Mouse (Mus musculus): ENCODE measurements around the gene Lmna. TPM values are rescaled to one million over a fixed set of nuclear protein-coding genes. Genes with fewer than 3 reads are reported as not detected.

Gene Lmna
- total RNA-seq, 2 experiments from 2014 or later: 189 to 213 TPM

- DNase-seq: no peak
Measured at GRCm38 (mm10) chr3:88521156-88521555, 11.4 kb upstream of the Lmna start.

GRCm38 (mm10) chr3:88520078-88520477 lies 10.3 kb upstream of the Lmna start:
- no peak for DNase-seq

GRCm38 (mm10) chr3:88518411-88518810 lies 8.7 kb upstream of the Lmna start:
- no peak for DNase-seq

GRCm38 (mm10) chr3:88516407-88516806 lies 6.7 kb upstream of the Lmna start:
- no peak for DNase-seq

DNA sequence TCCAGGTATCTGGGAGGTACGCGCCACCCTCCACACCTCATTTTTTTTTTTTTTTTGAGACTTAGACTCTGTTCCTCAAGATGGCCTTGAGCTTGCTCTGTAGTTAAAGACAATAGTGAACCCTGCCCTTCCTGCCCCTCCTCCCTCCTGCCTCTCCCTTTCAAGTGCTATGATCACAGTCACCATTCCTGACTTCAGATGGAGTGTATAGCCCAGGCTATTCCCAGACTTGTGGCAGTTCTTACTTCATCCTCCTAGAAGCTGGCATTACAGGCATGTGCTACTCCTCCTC lies 5.3 kb upstream of the Lmna start:
- no peak for DNase-seq

DNA sequence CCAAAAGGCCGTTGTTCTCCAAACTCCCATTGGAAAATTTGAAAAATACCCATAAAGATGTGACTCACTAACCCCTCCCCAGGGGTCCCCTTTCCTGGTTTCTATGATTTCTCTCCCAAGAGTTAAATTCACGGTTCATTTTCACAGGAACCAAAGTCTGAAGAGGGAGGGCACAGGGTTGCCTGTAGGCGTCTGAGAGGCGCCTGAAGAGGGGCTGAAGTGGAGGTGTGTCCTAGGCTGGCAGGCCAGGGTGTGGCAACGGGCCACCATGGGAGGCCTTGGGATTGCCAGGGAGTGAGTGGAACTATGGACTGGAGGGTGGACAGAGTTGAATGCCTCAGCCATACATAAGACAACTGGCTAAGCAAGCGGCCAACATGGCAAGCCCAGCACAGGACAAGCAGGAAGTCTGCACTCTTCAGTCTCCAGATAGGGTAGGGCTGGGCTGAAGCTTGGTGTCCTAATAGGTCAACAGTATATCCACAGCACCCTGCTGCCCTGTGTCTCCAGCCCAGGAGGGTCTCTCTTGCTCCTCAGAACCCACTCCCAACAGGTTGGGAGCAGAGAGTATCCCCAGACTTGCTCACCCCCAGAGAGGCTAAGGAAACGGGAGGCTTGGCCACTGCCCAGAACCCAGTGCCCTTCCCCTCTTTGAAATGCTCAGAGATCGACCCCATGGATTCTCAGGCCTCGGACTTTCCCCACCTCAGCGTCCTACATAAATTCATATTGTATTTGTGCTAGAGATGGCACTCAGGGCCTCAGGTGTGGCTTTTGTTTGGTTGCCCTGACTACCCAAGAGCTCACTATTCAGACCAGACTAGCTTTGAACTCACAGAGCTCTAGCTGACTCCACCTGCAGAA lies 4.7 kb upstream of the Lmna start:
- no peak for DNase-seq

- DNase-seq: no peak
Measured at GRCm38 (mm10) chr3:88513546-88514115, 3.9 kb upstream of the Lmna start.

- DNase-seq: no peak
Measured at GRCm38 (mm10) chr3:88512896-88513545, 3.3 kb upstream of the Lmna start.

DNA sequence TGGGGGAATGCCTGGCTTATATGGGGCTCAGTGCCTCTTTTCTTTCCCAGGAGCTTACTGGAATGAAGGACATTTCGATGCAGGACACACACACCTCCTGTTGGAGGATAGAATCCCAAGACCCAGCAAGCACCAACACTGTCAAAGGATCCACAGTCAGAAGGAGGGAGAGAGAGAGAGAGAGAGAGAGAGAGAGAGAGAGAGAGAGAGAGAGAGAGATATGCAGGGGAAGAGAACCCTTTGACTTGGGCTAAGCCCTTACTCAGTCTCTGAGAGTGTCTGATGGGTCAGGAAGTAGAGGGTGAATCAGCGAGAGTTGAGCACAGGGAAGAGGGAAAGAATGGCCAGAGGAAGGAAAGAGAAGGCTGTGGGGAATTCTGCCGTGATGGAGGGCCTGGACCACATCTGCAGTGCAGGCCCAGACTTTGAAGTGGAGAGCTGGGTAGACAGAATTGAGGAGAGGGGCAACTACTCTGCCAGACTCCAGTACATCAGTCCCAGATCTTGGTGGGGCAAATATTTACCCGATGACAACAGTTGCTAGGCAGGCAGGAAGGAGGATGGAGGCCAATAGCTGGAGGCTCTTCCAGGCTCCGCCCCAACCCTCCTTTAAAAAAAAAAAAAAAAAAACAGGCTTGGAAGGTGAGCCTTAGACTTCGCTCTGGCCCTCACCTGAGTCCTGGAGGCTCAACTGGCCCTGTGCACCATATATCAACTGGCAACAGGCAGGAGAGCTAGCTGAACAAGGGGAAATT lies 2.6 kb upstream of the Lmna start:
- DNase-seq: no peak

DNA sequence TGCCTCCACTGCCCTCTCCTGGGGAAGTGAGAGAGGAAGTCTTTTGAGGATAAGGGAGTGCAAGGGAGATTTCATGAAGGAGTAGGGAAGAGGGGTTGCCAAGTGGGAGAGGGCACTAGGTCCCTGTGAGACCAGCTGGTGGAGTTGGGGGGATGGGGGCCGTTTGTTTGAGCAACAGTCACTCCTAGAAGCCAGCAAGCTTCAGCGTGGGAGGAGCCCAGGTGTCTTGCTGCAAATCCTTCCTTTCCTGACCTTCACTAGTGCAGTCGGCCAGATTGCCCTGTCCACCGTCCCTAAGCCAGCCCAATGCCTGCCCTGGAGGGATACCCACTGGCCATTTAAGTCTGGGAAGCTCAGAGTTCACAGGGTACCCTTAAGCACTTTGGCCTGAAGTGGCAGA lies 1.8 kb upstream of the Lmna start:
- no peak for DNase-seq

DNA sequence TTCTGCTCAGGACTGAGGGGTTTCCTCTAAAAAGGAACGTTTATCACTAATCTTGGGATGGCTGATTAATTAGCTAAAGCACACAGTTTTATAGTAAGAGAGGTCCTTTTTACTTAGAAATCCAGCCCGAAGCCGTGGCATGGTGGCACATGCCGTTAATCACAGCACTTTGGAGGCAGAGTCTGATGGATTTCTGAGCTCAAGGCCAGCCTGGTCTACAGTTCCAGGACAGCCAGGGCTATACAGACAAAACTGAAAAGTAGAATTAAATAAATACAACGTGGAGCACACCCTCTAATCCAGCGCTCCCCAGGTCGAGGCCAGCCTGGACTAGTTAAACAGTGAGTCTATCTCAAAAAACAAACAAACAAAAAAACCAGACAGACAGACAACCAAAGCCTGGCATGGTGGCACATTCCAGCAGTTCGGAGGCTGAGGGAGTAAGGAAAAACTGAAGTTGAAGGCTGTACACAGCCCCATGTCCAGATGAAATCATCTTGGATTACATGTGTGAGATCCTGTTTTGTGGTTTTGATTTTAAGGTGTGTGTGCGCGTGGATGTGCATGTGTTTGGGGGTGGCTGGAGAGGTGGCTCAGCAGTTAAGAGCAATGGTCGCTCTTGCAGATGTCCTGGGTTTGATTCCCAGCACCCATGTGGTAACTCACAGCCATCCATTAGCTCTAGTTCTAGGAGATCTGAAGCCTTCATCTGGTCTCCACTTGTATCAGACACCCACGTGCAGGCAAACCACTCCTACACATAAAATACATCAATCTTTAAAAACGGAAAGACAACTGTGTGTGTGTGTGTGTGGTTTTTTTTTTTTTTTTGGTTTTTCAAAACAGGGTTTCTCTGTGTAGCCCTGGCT lies 899 bp upstream of the Lmna start:
- DNase-seq: no peak

GRCm38 (mm10) chr3:88509250-88509649 lies 506 bp downstream of the Lmna start:
- DNase-seq: no peak

GRCm38 (mm10) chr3:88505765-88506164 lies 4.0 kb downstream of the Lmna start:
- DNase-seq: no peak

DNA sequence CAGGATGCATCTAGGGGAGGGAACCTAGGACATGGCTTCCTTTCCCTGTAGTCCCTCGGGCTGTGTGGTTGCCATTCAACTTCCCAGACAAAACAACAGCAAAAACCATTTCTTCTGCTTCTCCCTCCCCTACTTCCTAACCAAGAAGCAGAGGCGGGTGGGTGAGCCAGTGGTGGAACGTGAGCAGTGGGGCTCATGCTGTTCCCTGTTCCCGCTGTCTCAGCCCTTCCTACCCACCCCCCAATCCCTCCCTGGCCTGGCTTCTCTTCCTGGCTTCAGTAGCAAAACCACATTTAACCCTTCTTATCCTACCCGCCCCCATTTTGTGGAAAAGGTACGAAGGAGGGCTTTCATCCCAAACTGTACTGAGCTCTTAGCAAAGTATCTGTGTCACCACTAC lies 4.7 kb downstream of the Lmna start:
- DNase-seq: no peak

GRCm38 (mm10) chr3:88503881-88504746 lies 5.6 kb downstream of the Lmna start:
- DNase-seq: no peak

GRCm38 (mm10) chr3:88503505-88503863 lies 6.3 kb downstream of the Lmna start:
- DNase-seq: no peak

GRCm38 (mm10) chr3:88502641-88503504 lies 6.9 kb downstream of the Lmna start:
- peak; percentile 93 for DNase-seq

- no peak for DNase-seq
Measured at GRCm38 (mm10) chr3:88502031-88502571, 7.7 kb downstream of the Lmna start.

DNA sequence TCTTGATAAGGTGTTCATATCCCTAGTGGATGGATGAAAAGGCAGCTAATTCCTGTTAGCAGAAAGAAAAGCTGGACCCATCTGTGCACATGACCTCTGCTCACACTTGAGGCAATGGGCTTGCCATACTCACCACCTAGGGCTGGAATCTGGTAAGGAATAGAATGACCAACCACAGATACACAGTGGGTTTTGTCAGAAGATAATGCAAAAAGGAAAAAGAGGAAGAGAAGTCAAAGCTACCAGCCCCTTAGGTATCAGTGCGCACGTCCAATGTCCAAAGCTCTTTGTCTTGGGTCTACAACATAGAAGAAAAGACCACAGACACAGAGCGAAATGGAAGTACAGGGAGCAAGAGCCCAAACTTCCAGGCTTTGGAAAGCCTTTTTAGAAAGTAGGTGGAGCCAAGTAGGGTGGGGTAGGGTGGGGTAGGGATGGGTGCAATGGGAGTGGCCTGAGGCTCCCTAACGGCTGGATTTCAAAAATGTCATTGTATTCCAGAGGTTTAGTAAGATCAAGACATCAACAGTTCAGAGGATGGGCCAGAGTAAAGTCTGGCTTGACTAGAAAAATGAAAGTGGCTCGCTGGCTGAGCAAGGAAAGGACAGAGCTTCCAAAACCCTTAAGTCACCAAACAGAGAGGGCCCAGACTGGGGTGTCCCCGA lies 8.3 kb downstream of the Lmna start:
- DNase-seq: no peak
